Mouse (Mus musculus): Measurements from ENCODE around the gene Cygb. TPM values are rescaled to one million over a fixed set of nuclear protein-coding genes. Genes with fewer than 3 reads are reported as not detected.

Cygb gene
- polyA plus RNA-seq (2012; rRNA removed) = 25.8 and 26.4 TPM in 2 replicates

DNA sequence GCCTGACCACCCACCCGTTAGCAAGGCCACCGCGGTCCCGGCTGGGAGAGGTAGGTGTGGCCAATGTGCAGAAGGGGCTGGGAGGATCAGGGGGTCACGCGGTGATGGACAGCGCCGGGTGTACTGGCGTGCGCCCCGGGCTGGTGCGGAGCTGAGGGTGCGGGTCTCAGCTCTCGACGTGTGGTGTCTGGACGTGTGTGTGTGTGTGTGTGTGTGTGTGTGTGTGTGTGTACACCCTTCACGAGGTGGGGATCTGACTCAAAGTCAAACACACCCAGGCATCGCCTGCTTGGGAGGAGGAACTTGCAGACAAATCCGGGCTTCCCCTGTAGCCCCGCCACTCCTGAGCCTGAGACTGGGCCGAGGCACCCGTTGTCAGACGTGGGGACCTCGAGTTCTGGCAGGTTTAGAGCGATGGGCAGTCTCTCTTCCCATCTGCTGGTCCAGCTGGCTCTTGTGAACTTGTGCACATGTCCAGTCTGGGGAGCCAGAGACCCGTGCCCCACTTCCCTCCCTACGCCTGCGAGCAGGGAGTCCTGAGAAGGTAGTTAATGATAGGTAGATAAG is at the start of gene Cygb:
Gene Cygb, minus strand, starts transcription at position 59 of the 567 bp plus-strand sequence.

GRCm38 (mm10) chr11:116653234-116653633 is 879 bp downstream of the Cygb start, which contains the start of gene Prcd:
Gene Prcd, plus strand, starts transcription at chr11:116653534.

DNA sequence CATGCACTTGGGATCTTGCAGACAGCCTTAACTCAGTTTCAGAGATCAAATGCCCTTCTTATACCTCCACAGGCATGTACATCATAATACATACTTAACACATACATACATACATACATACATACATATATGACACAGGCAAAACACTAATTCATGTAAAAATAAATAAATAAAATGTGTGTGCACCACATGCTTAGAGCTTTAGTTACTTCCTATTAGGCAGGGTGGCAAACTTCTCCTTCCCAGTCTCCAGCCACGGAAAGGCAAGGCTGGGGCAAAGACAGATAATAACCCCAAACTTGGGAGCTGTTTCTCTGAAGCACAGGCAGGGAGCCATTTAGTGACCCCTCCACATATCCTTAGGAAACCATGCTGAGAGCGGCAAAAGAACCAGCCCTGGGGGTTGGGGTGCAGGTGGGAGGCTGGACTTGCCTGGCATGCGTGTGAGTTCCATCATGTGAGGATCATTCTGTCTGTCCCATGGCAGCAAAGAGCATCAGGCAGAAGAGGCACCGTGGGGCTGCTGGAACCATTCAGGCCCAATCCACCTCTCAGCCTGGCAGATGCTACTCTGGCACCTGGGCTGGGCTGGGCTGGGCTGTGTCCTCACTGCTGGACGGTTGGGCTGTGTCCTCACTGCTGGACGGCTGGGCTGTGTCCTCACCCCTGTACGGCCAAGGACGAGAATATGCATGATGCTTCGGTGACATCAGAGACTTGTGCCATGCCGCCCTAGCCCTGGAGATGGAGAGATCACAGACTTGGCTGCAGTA is 27.6 kb downstream of the Cygb start, which contains the start of gene Rhbdf2:
Gene Rhbdf2, minus strand, starts transcription at position 721 of the 773 bp plus-strand sequence.

Other genes with a start within 250 kb of the Cygb start
- gene Rnf157, start 241.3 kb downstream of the Cygb start, polyA plus RNA-seq (2012; rRNA removed) = 82.0 and 88.9 TPM in 2 replicates
- 119 and 147 TPM in 2 replicates for gene Ubald2, start 220.2 kb downstream of the Cygb start, polyA plus RNA-seq (2012; rRNA removed)
- 0.10 and 0.29 TPM in 2 replicates for gene Qrich2, start 188.1 kb downstream of the Cygb start, polyA plus RNA-seq (2012; rRNA removed)
- gene Prpsap1, start 160.1 kb downstream of the Cygb start, polyA plus RNA-seq (2012; rRNA removed) = 117 and 130 TPM in 2 replicates
- 8.1 and 8.2 TPM in 2 replicates for gene Sphk1, start 123.4 kb downstream of the Cygb start, polyA plus RNA-seq (2012; rRNA removed)
- gene Ube2o, start 72.9 kb downstream of the Cygb start, polyA plus RNA-seq (2012; rRNA removed) = 64.5 and 67.0 TPM in 2 replicates
- gene Aanat, start 67.9 kb downstream of the Cygb start, polyA plus RNA-seq (2012; rRNA removed) = 0.90 and 1.0 TPM in 2 replicates
- 1.8 and 2.3 TPM in 2 replicates for gene Rhbdf2, start 27.3 kb downstream of the Cygb start, polyA plus RNA-seq (2012; rRNA removed)
- 1.8 and 2.3 TPM in 2 replicates for gene Prcd, start 779 bp downstream of the Cygb start, polyA plus RNA-seq (2012; rRNA removed)
- not detected in 2 replicates for gene St6galnac1, start 121.2 kb upstream of the Cygb start, polyA plus RNA-seq (2012; rRNA removed)
- 12.3 and 14.3 TPM in 2 replicates for gene Mxra7, start 173.7 kb upstream of the Cygb start, polyA plus RNA-seq (2012; rRNA removed)
- 53.1 and 56.0 TPM in 2 replicates for gene Mettl23, start 189.0 kb upstream of the Cygb start, polyA plus RNA-seq (2012; rRNA removed)
- 33.9 and 37.6 TPM in 2 replicates for gene Jmjd6, start 189.1 kb upstream of the Cygb start, polyA plus RNA-seq (2012; rRNA removed)
- 41.9 and 44.3 TPM in 2 replicates for gene Mfsd11, start 198.1 kb upstream of the Cygb start, polyA plus RNA-seq (2012; rRNA removed)
- 602 TPM in 2 replicates for gene Srsf2, start 198.8 kb upstream of the Cygb start, polyA plus RNA-seq (2012; rRNA removed)

Measured in central nervous system, embryonic 18 days (tissue).